Mouse (Mus musculus) lung, postnatal 0 days (tissue): Measurements from ENCODE around the gene Aurkb.

Source experiments
- CTCF ChIP-seq: IDR thresholded peaks from 2 replicates; pipeline ENCODE4 v1.5.1; 2016; ENCODE audit warnings: antibody characterized with exemption, mild to moderate bottlenecking
- EP300 ChIP-seq: IDR thresholded peaks from 2 replicates; pipeline ENCODE4 v1.6.1; 2016; ENCODE audit warnings: antibody characterized with exemption, mild to moderate bottlenecking, control low read depth

GRCm38 (mm10) chr11:69062761-69063224 lies 17.3 kb downstream of the Aurkb start:
- no peak for TF ChIP-seq CTCF
- TF ChIP-seq EP300: no peak; the same call in 1 of the 2 replicates
